Mouse (Mus musculus): Measurements from ENCODE around the gene Adgrb3.
"Not testable (repeated sequence)": the region's sequence is repeated elsewhere in the genome, so short reads cannot be mapped to it uniquely, and the experiment has no call there.

The Adgrb3 gene

DNA sequence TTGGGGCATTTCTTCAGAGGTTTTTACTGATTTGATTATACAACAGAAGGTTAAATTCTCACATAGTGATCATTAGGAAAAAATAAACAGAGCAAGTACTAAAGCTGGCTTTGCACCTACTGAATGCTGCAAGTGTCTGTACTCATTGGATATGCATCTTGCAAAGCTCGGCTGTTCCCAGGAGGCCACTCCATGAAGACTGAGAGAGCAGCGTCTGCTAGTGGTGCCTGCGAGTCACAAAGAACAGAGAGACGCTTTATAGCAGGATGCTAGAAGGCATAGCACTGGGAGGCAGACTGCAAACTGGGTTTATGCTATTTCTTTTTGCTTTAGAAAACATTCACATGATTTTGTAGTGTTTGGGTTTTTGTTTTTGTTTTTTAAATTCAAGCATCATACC lies 325.2 kb downstream of the Adgrb3 start:
- no peak for DNase-seq

DNA sequence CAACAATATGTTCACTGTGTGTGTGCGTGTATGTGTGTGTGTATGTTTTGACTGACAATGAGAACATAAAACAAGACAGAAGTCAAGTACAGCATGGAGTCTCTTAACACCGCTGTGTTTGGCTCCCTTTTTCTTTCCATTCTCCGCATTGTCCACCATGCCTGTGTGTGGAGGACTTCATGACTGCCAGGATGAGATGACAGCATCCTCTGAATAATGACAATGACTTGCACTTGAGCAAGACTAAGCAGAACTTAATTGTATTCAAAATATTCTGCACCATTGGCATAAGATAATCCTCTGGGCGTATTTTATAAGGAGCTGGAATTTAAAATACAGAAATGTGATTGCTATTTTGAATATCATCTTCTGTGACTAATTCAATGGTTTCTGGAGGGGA lies 326.0 kb downstream of the Adgrb3 start:
- no peak for DNase-seq

DNA sequence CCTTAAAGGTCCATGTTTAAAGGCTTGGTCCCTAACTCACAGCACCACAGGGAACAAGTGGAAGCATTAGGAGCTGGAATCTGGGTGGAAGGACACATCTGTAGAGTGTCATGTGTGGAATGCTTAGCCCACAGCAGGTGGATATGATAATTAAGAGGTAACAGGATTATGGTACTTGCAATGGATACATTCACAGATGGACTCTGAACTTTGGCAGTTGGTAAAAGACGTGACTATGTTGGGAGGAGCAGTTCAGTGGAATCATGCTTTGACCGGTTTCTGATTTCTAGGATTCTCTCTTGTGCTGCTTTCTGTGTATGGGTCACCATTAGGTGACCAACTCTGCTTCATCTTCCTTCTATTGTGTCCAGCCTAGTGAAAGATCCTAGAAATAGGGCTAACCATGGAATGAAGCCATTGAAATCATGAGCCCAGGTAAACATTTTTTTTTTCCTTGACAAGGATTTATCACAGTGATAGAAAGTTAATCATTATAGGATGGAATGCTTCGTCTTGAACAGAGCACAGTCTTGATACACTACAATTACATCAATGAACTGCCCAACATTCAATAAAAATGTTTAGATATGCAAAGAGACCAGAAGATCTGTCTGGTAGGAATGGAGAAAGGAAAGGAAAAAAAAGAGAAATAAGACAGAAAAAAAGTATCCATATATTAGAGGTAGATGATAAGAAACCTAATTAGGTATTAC lies 334.1 kb downstream of the Adgrb3 start:
- no peak for DNase-seq

DNA sequence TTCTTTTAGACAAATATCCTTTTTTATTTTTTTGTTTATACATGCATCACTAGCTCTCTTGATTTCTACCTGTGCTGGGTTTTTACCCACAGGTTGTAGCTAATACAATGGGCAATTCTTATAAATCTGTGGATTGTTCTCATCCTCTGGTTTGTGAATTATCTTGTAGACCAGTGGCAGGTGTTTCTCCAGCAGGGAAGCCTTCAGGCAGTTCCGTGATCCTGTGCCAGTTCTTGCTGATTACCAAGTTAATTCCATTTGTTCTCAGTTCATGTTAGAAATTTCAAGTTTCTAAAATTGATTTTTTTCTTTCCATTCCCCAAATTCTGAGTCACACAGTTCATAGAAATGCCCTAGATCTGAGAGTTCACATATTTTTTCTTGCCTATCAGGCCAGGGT lies 338.0 kb downstream of the Adgrb3 start:
- no peak for DNase-seq

DNA sequence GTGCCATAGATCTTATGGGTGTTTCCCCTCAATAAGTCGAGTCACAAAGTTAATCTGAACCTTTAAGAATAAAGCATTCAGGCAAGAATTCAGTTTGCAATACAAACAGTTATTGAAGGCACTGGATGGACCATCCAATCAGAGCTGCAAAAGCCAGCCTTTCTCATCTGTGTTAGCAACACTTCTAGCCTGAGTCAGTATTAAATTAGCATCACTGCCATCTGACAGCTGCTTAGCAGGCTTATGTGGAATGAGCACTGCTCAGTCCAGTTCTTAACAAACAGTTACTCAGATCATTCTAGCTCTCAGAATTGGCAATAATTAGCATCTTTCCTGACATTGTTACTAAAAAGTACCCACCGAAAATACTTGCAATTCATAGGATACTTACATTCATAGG lies 339.3 kb downstream of the Adgrb3 start:
- no peak for DNase-seq

GRCm38 (mm10) chr1:25475699-25476098 lies 353.8 kb downstream of the Adgrb3 start:
- DNase-seq, result no peak

DNA sequence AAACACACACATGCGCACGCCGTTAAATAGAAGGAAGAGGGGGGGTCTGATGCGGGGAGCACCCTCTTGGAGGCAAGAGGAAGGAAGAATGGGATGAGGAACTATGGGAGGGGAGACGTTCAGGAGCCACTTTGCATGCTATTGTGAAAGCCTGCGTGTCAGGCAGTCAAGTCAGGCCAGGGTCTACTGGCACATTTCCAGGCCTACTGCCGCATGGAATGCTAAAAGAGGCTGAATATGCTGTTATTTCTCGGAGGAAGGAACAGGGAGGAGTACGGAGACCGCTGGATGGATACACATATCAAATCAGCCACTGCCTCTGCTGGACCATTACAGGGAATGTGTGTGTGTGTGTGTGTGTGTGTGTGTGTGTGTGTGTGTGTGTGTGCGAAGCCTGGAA lies 355.0 kb downstream of the Adgrb3 start:
- no peak for DNase-seq

DNA sequence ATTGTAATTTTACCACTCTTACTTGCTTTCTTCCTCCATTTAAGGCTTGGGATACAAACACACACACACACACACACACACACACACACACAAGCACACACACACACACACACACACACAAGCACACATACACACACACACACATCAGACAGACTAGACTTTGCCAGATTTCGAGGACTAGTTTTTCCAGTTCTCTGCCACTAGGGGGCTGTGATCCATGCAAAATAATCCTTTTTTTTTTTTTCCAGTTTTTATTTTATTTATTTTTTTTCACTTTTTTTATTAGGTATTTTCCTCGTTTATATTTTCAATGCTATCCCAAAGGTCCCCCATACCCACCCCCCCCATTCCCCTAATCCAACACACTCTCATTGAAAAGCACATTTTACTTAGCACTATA lies 357.9 kb downstream of the Adgrb3 start:
- DNase-seq, result not testable (repeated sequence)

GRCm38 (mm10) chr1:25462612-25463011 lies 366.9 kb downstream of the Adgrb3 start:
- no peak for DNase-seq

DNA sequence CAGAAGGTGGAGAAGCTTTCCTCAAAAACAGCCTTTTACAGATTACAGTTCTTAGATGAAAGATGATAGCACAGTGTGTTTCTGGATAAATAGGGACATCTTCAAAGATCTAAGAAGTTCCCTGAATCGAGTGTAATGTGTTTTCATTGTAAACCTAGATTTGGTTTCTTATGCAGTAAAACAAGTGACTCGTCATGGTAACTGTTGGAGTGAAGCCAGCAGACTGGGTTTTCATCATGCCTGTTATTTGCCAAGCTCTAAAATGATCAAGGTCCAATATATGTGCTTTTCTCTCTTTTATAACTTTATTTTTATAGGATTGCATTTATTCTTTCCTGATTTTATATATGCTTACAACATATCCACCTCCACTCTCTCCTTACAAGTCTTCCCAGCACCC lies 394.0 kb downstream of the Adgrb3 start:
- DNase-seq, result no peak

GRCm38 (mm10) chr1:25430219-25430862 lies 399.2 kb downstream of the Adgrb3 start:
- DNase-seq, result no peak

GRCm38 (mm10) chr1:25420701-25421100 lies 408.8 kb downstream of the Adgrb3 start:
- no peak for DNase-seq

- DNase-seq, result no peak
Measured at GRCm38 (mm10) chr1:25419378-25419777, 410.1 kb downstream of the Adgrb3 start.

DNA sequence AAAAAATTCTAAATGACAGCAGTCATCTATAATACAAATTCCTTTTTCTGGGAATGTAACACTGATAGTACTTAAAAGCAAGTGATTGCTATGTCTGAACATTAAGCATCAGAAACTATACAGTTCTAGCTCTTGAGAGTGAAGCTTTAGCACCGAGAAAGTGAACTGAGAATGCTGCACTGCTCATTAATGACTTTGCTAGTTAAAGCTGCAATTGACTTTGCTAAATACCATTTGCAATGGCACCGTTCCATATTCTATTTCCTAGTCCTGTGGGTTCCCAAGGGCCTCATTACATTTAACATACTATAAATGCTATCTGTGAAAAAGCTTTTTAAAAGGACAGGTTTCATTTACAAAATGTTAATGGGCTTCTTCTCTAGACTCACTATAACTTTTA lies 414.4 kb downstream of the Adgrb3 start:
- DNase-seq, result no peak

GRCm38 (mm10) chr1:25364186-25364585 lies 465.3 kb downstream of the Adgrb3 start:
- DNase-seq, result no peak

DNA sequence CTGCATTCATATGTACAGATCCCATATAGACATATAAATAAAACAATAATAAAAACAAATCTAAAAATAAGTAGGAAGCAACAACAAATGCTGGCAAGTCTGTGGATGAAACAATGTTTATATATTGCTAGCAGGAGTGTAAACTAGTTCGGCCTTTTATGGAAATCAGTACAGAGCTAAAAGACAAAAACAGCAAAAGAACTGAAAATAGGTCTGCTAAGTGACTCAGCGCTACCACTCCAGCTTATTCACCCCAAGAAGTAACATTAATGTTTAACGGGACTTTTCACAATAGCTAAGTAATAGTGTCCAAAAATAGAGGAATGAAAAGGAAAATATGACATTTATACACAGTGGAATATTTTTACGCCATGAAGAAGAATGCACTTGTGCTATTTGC lies 471.0 kb downstream of the Adgrb3 start:
- no peak for DNase-seq

GRCm38 (mm10) chr1:25355486-25355885 lies 474.0 kb downstream of the Adgrb3 start:
- no peak for DNase-seq

- no peak for DNase-seq
Measured at GRCm38 (mm10) chr1:25344876-25345275, 484.6 kb downstream of the Adgrb3 start.

- no peak for DNase-seq
Measured at GRCm38 (mm10) chr1:25325406-25325805, 504.1 kb downstream of the Adgrb3 start.

DNA sequence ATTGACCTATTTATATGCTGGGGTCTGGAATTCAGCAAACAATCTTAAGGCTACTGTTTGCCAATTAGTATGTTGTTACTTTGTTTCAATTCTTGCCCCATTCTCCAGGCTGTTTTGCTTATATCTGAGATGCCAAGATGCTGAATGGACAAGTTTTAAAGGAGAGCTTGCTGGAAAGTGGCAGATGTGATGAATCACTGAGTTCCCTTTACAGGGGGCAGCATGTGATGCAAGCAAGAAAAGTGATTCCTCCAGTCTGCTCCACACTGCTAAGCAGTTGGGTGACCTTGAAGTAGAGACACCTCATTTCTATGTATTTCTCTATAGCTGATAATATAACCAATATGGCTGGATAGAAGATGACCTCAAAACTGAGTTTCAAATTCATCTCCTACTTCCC lies 512.4 kb downstream of the Adgrb3 start:
- DNase-seq, result no peak

GRCm38 (mm10) chr1:25312344-25312743 lies 517.2 kb downstream of the Adgrb3 start:
- no peak for DNase-seq

GRCm38 (mm10) chr1:25310066-25310465 lies 519.4 kb downstream of the Adgrb3 start:
- no peak for DNase-seq

- DNase-seq, result no peak
Measured at GRCm38 (mm10) chr1:25281471-25281870, 548.0 kb downstream of the Adgrb3 start.

- DNase-seq, result no peak
Measured at GRCm38 (mm10) chr1:25250562-25250961, 578.9 kb downstream of the Adgrb3 start.

DNA sequence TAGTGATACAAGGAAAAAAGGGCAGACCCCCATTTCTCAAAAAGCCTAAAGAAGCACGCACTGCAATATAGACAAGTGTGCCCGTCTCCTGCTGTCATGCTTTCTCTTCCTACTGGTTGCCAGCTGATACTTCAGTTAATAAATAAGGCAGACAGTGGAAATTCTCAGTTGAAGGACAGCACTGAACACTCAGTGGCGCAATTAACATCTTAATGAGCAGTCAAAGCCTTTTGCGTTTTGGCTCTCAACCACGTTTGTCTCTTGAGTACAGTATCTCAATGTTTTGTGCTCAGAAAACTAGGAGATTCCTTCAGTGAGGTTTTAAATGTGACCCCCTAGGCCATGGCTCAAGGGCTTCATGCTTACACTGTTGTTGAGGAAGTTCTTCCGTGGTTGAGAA lies 587.1 kb downstream of the Adgrb3 start:
- DNase-seq, result no peak
